Mouse (Mus musculus): ENCODE measurements around the gene Sptbn1.

DNA sequence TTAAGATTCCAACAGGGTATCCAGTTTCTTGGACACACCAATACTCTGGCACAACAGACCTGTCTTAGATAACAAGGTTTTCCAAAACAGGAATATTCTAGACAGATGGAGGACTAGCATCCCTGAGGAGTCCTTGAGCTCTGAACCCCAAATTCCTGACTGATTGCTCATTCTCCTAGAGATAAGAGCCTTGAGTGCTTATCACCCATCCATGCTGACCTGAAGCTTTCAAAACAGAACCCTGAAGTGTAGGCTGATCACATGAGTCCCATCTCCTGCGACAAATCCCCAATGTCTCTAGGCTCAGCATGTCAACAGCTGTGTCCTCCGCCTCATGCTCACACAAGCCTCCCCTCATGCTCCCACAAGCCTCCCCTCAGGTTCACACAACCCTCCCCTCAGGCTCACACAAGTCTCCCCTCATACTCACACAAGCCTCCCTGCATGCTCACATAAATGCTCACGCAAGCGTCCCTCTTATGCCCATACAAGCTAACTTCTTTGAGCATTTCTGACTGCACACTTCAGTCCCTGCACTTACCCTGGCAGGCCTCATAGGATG lies 31.2 kb downstream of the Sptbn1 start:
- TF ChIP-seq CTCF (IDR thresholded peaks at IDR 0.05; ENCODE audit: low read depth) (no peak), EP300 (IDR thresholded peaks at IDR 0.05; ENCODE audit: low read depth) (no peak)

Measured in heart, postnatal 0 days (tissue).